Mouse (Mus musculus) kidney, embryonic 16.5 days (tissue): ENCODE data around the gene Gm15319. TPM values are rescaled to one million over a fixed set of nuclear protein-coding genes. Genes with fewer than 3 reads are reported as not detected.
"Not testable (repeated sequence)": the region's sequence is repeated elsewhere in the genome, so short reads cannot be mapped to it uniquely, and the experiment has no call there.

Experiments
- ATAC-seq: fragments of 200-750 bp; cut with Nextera tagmentation; 2 replicates; pipeline ENCODE4 v1.8.0; 2017; ENCODE audit warnings: moderate TSS enrichment; ENCODE audit not compliant: low FRiP score, low TSS enrichment
- H3K27ac ChIP-seq: fragments of 300-500 bp; sonication (generic); 2 replicates; pipeline ENCODE4 v1.5.1; 2014; ENCODE audit warnings: low read length
- H3K27me3 ChIP-seq: fragments of 300-500 bp; sonication (generic); 2 replicates; pipeline ENCODE4 v1.6.1; 2014; ENCODE audit warnings: low read length, control low read depth, mixed read lengths; ENCODE audit not compliant: insufficient read depth
- H3K36me3 ChIP-seq: fragments of 300-500 bp; sonication (generic); 2 replicates; pipeline ENCODE4 v1.6.1; 2014; ENCODE audit warnings: low read length, control low read depth, mixed read lengths; ENCODE audit not compliant: insufficient read depth
- H3K4me1 ChIP-seq: fragments of 300-500 bp; sonication (generic); 2 replicates; pipeline ENCODE4 v1.6.1; 2014; ENCODE audit warnings: low read length, control low read depth, mixed read lengths; ENCODE audit not compliant: insufficient read depth
- H3K4me2 ChIP-seq: fragments of 300-500 bp; sonication (generic); replicated peaks from 2 replicates; pipeline ENCODE4 v1.6.1; 2014; ENCODE audit warnings: low read depth, low read length
- H3K4me3 ChIP-seq: fragments of 300-500 bp; sonication (generic); 2 replicates; pipeline ENCODE4 v1.5.1; 2014; ENCODE audit warnings: mild to moderate bottlenecking, low read length
- H3K9ac ChIP-seq: fragments of 300-500 bp; sonication (generic); replicated peaks from 2 replicates; pipeline ENCODE4 v1.6.1; 2014; ENCODE audit warnings: low read length
- H3K9me3 ChIP-seq: fragments of 300-500 bp; sonication (generic); 2 replicates; pipeline ENCODE4 v1.6.1; 2016; ENCODE audit warnings: low read length, control low read depth
- WGBS: fragments of 180-500 bp; shearing (Covaris S2); extraction: QIAGEN DNeasy Blood & Tissue Kit; methylation state at CpG from one replicate; pipeline ENCODE4 v1.1.7; 2014; 5-methylcytosine and 5-hydroxymethylcytosine counted together
- polyA plus RNA-seq: library from polyadenylated mRNA; unstranded; fragments of >200 nt; fragmentation: Nextera tagmentation; extraction: Ambion mirVana; gene quantifications from 2 replicates; pipeline ENCODE4 v1.2.1, GENCODE M21; 2015

Gm15319 gene
- not detected in 2 replicates for polyA plus RNA-seq

GRCm38 (mm10) chr8:20363110-20363509 lies at the start of gene Gm15319:
TSS of gene Gm15319 (minus strand) at chr8:20363210.
- H3K27ac ChIP-seq, H3K4me3 ChIP-seq, ATAC-seq, H3K9me3 ChIP-seq, H3K4me1 ChIP-seq, H3K36me3 ChIP-seq, H3K4me2 ChIP-seq, H3K9ac ChIP-seq, H3K27me3 ChIP-seq: not testable (repeated sequence)
- no CpG with 5 or more reads among the region's 2 CpGs for WGBS

DNA sequence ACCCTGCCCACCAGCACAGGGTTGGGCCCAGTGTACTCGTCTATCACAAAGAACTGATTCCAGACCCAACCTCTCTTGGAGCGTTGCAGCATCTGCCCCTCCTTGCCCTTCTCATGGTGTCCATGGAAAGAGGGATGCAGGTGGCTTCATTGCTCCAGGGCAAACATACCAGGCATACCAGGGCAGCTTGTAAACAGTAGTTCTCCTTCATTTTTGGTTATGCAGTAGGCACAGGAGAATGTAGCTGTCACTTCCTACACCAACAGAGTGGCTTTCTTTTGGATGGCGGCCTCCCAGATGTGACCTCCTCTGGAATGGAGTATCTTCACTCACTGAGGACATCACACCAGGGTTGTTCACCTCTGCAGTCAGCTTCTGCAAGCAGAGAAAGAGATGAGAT lies 47.3 kb upstream of the Gm15319 start:
- H3K9me3 ChIP-seq, H3K4me3 ChIP-seq, H3K9ac ChIP-seq, H3K4me2 ChIP-seq, H3K4me1 ChIP-seq, ATAC-seq, H3K27me3 ChIP-seq, H3K36me3 ChIP-seq, H3K27ac ChIP-seq: not testable (repeated sequence)
- no CpG with 5 or more reads among the region's 3 CpGs for WGBS

DNA sequence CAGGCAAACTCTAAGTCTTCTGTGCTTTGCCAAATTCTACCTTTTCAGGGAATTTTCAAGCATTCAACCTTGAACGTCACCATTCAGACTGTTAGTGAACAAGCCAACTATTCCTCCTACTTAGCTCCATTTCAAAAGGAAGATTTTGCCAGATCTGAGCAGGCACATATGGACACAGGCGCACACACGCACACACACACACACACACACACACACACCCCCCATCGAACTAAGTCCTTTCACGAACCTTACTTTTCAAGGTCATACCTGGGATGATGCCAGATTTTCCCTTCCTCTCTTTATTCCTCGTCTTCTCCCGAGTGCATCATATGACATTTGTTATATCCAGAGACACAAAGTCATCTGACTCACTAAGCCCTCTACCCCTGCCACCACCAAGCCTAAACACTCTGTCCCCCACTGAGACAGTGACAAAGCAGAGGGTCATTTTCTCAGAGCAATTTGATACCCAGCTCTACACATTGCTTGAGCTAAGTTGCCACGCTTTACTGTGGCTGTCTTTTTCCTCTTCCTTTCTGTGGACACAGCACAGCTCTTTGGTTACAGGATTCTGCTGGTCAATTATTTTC lies 45.5 kb upstream of the Gm15319 start:
- H3K4me3 ChIP-seq, H3K27me3 ChIP-seq, H3K9me3 ChIP-seq, H3K36me3 ChIP-seq, H3K9ac ChIP-seq, H3K27ac ChIP-seq, H3K4me2 ChIP-seq, ATAC-seq, H3K4me1 ChIP-seq: not testable (repeated sequence)
- WGBS = 84% methylated on average over 7 of the region's 8 CpGs

- H3K9ac ChIP-seq, H3K4me3 ChIP-seq, H3K4me1 ChIP-seq, H3K4me2 ChIP-seq, H3K27me3 ChIP-seq, H3K36me3 ChIP-seq, H3K9me3 ChIP-seq, H3K27ac ChIP-seq: not testable (repeated sequence)
- peak; percentile 82 for ATAC-seq
- 24% methylated on average over 2 of the region's 7 CpGs for WGBS
Observed at GRCm38 (mm10) chr8:20389363-20389739, 26.3 kb upstream of the Gm15319 start.

- not testable (repeated sequence) for H3K27me3 ChIP-seq, H3K4me1 ChIP-seq, H3K9ac ChIP-seq, H3K9me3 ChIP-seq, H3K36me3 ChIP-seq, H3K4me2 ChIP-seq, H3K27ac ChIP-seq, H3K4me3 ChIP-seq
- no CpG with 5 or more reads among the region's 7 CpGs for WGBS
- ATAC-seq = peak; percentile 80
Observed at GRCm38 (mm10) chr8:20388706-20389362, 25.8 kb upstream of the Gm15319 start.

GRCm38 (mm10) chr8:20387121-20387794 lies 24.2 kb upstream of the Gm15319 start:
- 79% methylated on average over 2 of the region's 8 CpGs for WGBS
- H3K9ac ChIP-seq, H3K9me3 ChIP-seq, H3K4me1 ChIP-seq, H3K27ac ChIP-seq, H3K4me3 ChIP-seq, H3K4me2 ChIP-seq, ATAC-seq, H3K27me3 ChIP-seq, H3K36me3 ChIP-seq: not testable (repeated sequence)

DNA sequence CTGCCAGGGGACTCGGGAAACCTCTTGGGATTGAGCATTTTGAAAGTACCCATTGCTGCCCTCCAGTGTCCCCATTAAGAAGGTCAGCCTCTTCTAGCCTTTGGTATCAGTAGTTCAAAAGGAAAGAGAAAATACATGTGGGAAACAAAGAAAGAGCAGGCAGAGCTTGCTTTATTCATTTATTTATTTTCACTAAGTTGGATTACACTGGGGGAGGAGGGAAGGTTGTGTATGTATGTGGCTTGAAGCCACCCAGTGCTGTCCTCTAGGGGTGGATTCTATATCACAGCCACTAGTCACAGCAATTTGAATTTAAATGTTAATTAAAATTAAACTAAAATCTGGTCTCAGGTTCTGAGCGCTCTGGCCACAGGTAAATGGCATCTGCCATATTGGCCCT lies 22.0 kb upstream of the Gm15319 start:
- not testable (repeated sequence) for H3K4me2 ChIP-seq, H3K4me1 ChIP-seq, H3K27me3 ChIP-seq, H3K9ac ChIP-seq, ATAC-seq, H3K4me3 ChIP-seq, H3K36me3 ChIP-seq, H3K9me3 ChIP-seq, H3K27ac ChIP-seq
- WGBS = 71% methylated on average over 1 of the region's 2 CpGs

GRCm38 (mm10) chr8:20384131-20384530 lies 21.1 kb upstream of the Gm15319 start:
- H3K36me3 ChIP-seq, H3K9ac ChIP-seq, H3K9me3 ChIP-seq, H3K4me2 ChIP-seq, H3K27me3 ChIP-seq, ATAC-seq, H3K27ac ChIP-seq, H3K4me3 ChIP-seq, H3K4me1 ChIP-seq: not testable (repeated sequence)
- 94% methylated on average over 8 of the region's 9 CpGs for WGBS

GRCm38 (mm10) chr8:20382146-20382545 lies 19.1 kb upstream of the Gm15319 start:
- 65% methylated on average over 2 of the region's 2 CpGs for WGBS

GRCm38 (mm10) chr8:20381637-20382036 lies 18.6 kb upstream of the Gm15319 start:
- H3K27me3 ChIP-seq, H3K36me3 ChIP-seq, H3K27ac ChIP-seq, H3K9ac ChIP-seq, H3K4me3 ChIP-seq, ATAC-seq, H3K4me1 ChIP-seq, H3K4me2 ChIP-seq, H3K9me3 ChIP-seq: not testable (repeated sequence)
- WGBS = 96% methylated on average over 2 of the region's 3 CpGs

More at GRCm38 (mm10) chr8:20382146-20382545, 19.1 kb upstream of the Gm15319 start:
- H3K9ac ChIP-seq, ATAC-seq, H3K36me3 ChIP-seq, H3K27ac ChIP-seq, H3K4me3 ChIP-seq, H3K4me1 ChIP-seq, H3K4me2 ChIP-seq, H3K27me3 ChIP-seq, H3K9me3 ChIP-seq: not testable (repeated sequence)
